Mouse (Mus musculus): ENCODE measurements around the gene 2900092C05Rik. TPM values are rescaled to one million over a fixed set of nuclear protein-coding genes. Genes with fewer than 3 reads are reported as not detected.

The 2900092C05Rik gene
- not detected in 2 replicates for polyA plus RNA-seq (2016; fragmentation: Nextera tagmentation; extraction: Ambion mirVana)

- no peak within 1 kb of the TSS for H3K9ac ChIP-seq
- H3K36me3 ChIP-seq: no peaks in the 10 kb centered on the region
- 39% methylated on average over 2 of the region's 2 CpGs for WGBS (ENCODE audit: insufficient replicate concordance)
- no peak for ATAC-seq
- H3K27ac ChIP-seq: no peak within 1 kb of the TSS
- H3K9me3 ChIP-seq (replicated peaks): 0 out of 2 replicates have a peak, but pooled peaks cover 10% of the 10 kb centered on the region
- no peak within 1 kb of the TSS for H3K4me2 ChIP-seq
- no peaks in the 10 kb centered on the region for H3K27me3 ChIP-seq (replicated peaks)
- H3K4me1 ChIP-seq: no peaks in the 10 kb centered on the region
- no peak within 1 kb of the TSS for H3K4me3 ChIP-seq
Observed at GRCm38 (mm10) chr7:12512217-12512616, at the start of gene 2900092C05Rik. TSS of gene 2900092C05Rik (plus strand) at chr7:12512517.

- Histone ChIP-seq H3K4me3 (peak within 1 kb of the TSS; percentile 82), H3K4me1 (peaks cover 7% of the 10 kb centered on the region), H3K9me3 (replicated peaks) (no peaks in the 10 kb centered on the region), H3K27ac (peak within 1 kb of the TSS; percentile 63), H3K36me3 (peaks cover 32% of the 10 kb centered on the region), H3K9ac (peak within 1 kb of the TSS; percentile 79), H3K27me3 (replicated peaks) (no peaks in the 10 kb centered on the region), H3K4me2 (peak within 1 kb of the TSS; percentile 79)
- ATAC-seq: peak; percentile 94
- under 1% methylated on average over 53 of the region's 53 CpGs for WGBS (ENCODE audit: insufficient replicate concordance)
Observed at GRCm38 (mm10) chr7:12478158-12479008, 33.9 kb upstream of the 2900092C05Rik start, which contains the start of gene Zfp606. TSS of gene Zfp606 (plus strand) at chr7:12478293.

GRCm38 (mm10) chr7:12479009-12479346 is 33.3 kb upstream of the 2900092C05Rik start:
- Histone ChIP-seq H3K36me3 (peaks cover 38% of the 10 kb centered on the region), H3K9me3 (replicated peaks) (no peaks in the 10 kb centered on the region), H3K4me2 (peak overlapping the region; percentile 79), H3K4me1 (peaks cover 7% of the 10 kb centered on the region), H3K27me3 (replicated peaks) (no peaks in the 10 kb centered on the region), H3K27ac (no peak overlapping the region), H3K9ac (peak overlapping the region; percentile 79), H3K4me3 (peak overlapping the region; percentile 82)
- ATAC-seq: no peak
- WGBS (ENCODE audit: insufficient replicate concordance): 2% methylated on average over 8 of the region's 8 CpGs

GRCm38 (mm10) chr7:12479525-12479924 is 32.8 kb upstream of the 2900092C05Rik start:
- 0 out of 2 replicates have a peak overlapping the region, but pooled peaks have one; percentile 79 for H3K9ac ChIP-seq
- 56% methylated on average over 4 of the region's 4 CpGs for WGBS (ENCODE audit: insufficient replicate concordance)

GRCm38 (mm10) chr7:12483771-12484170 is 28.5 kb upstream of the 2900092C05Rik start:
- no peak for ATAC-seq
- peaks cover 3% of the 10 kb centered on the region for H3K4me1 ChIP-seq
- 82% methylated on average over 6 of the region's 6 CpGs for WGBS (ENCODE audit: insufficient replicate concordance)
- H3K9me3 ChIP-seq (replicated peaks): no peaks in the 10 kb centered on the region
- H3K27ac ChIP-seq: no peak overlapping the region
- no peak overlapping the region for H3K9ac ChIP-seq
- peaks cover 86% of the 10 kb centered on the region for H3K36me3 ChIP-seq
- no peaks in the 10 kb centered on the region for H3K27me3 ChIP-seq (replicated peaks)
- H3K4me3 ChIP-seq: no peak overlapping the region
- H3K4me2 ChIP-seq: no peak overlapping the region

More at GRCm38 (mm10) chr7:12479525-12479924, 32.8 kb upstream of the 2900092C05Rik start:
- Histone ChIP-seq H3K4me2 (peak overlapping the region; percentile 79), H3K4me1 (peaks cover 7% of the 10 kb centered on the region), H3K36me3 (peaks cover 44% of the 10 kb centered on the region), H3K9me3 (replicated peaks) (no peaks in the 10 kb centered on the region), H3K27ac (no peak overlapping the region), H3K27me3 (replicated peaks) (no peaks in the 10 kb centered on the region), H3K4me3 (peak overlapping the region; percentile 82)
- no peak for ATAC-seq

GRCm38 (mm10) chr7:12485956-12486355 is 26.4 kb upstream of the 2900092C05Rik start:
- Histone ChIP-seq H3K27me3 (replicated peaks) (no peaks in the 10 kb centered on the region), H3K36me3 (peaks cover 99% of the 10 kb centered on the region), H3K9ac (no peak overlapping the region), H3K4me1 (no peaks in the 10 kb centered on the region), H3K27ac (no peak overlapping the region), H3K9me3 (replicated peaks) (0 out of 2 replicates have a peak, but pooled peaks cover 2% of the 10 kb centered on the region), H3K4me3 (no peak overlapping the region), H3K4me2 (no peak overlapping the region)
- no peak for ATAC-seq
- WGBS (ENCODE audit: insufficient replicate concordance): 66% methylated on average over 1 of the region's 1 CpGs

GRCm38 (mm10) chr7:12486691-12487090 is 25.6 kb upstream of the 2900092C05Rik start:
- Histone ChIP-seq H3K36me3 (peaks cover 99% of the 10 kb centered on the region), H3K27me3 (replicated peaks) (no peaks in the 10 kb centered on the region), H3K27ac (no peak overlapping the region), H3K4me1 (no peaks in the 10 kb centered on the region), H3K9me3 (replicated peaks) (peaks cover 2% of the 10 kb centered on the region), H3K9ac (no peak overlapping the region), H3K4me2 (no peak overlapping the region), H3K4me3 (no peak overlapping the region)
- no peak for ATAC-seq

- H3K27me3 ChIP-seq (replicated peaks): no peaks in the 10 kb centered on the region
- H3K27ac ChIP-seq: no peak overlapping the region
- no peaks in the 10 kb centered on the region for H3K36me3 ChIP-seq
- 29% methylated on average over 1 of the region's 1 CpGs for WGBS (ENCODE audit: insufficient replicate concordance)
- no peak overlapping the region for H3K9ac ChIP-seq
- H3K4me3 ChIP-seq: no peak overlapping the region
- H3K9me3 ChIP-seq (replicated peaks): 0 out of 2 replicates have a peak, but pooled peaks cover 10% of the 10 kb centered on the region
- no peaks in the 10 kb centered on the region for H3K4me1 ChIP-seq
- H3K4me2 ChIP-seq: no peak overlapping the region
- ATAC-seq: no peak
Observed at GRCm38 (mm10) chr7:12510913-12511312, 1.4 kb upstream of the 2900092C05Rik start.

Other genes with a start within 250 kb of the 2900092C05Rik start
- gene Vmn1r81, start 244.2 kb upstream of the 2900092C05Rik start, polyA plus RNA-seq (2016; fragmentation: Nextera tagmentation; extraction: Ambion mirVana): not detected in 2 replicates
- gene Vmn1r82, start 212.1 kb upstream of the 2900092C05Rik start, polyA plus RNA-seq (2016; fragmentation: Nextera tagmentation; extraction: Ambion mirVana): not detected in 2 replicates
- gene Vmn1r83, start 183.0 kb upstream of the 2900092C05Rik start, polyA plus RNA-seq (2016; fragmentation: Nextera tagmentation; extraction: Ambion mirVana): 0.04 TPM in 1 of 2 replicates, not detected in the other
- gene Vmn1r84, start 143.2 kb upstream of the 2900092C05Rik start, polyA plus RNA-seq (2016; fragmentation: Nextera tagmentation; extraction: Ambion mirVana): not detected in 2 replicates
- 0.91 and 1.2 TPM in 2 replicates for gene Zfp551, start 89.8 kb upstream of the 2900092C05Rik start, polyA plus RNA-seq (2016; fragmentation: Nextera tagmentation; extraction: Ambion mirVana)
- 5.7 and 5.9 TPM in 2 replicates for gene Zfp606, start 34.2 kb upstream of the 2900092C05Rik start, polyA plus RNA-seq (2016; fragmentation: Nextera tagmentation; extraction: Ambion mirVana)
- not detected in 2 replicates for gene Vmn2r53, start 96.3 kb downstream of the 2900092C05Rik start, polyA plus RNA-seq (2016; fragmentation: Nextera tagmentation; extraction: Ambion mirVana)
- not detected in 2 replicates for gene Vmn2r54, start 127.8 kb downstream of the 2900092C05Rik start, polyA plus RNA-seq (2016; fragmentation: Nextera tagmentation; extraction: Ambion mirVana)
- gene Vmn2r55, start 172.5 kb downstream of the 2900092C05Rik start, polyA plus RNA-seq (2016; fragmentation: Nextera tagmentation; extraction: Ambion mirVana): not detected in 2 replicates
- not detected in 2 replicates for gene Vmn2r56, start 222.5 kb downstream of the 2900092C05Rik start, polyA plus RNA-seq (2016; fragmentation: Nextera tagmentation; extraction: Ambion mirVana)